Mouse (Mus musculus): ENCODE results near the gene Atrn. TPM values are rescaled to one million over a fixed set of nuclear protein-coding genes. Genes with fewer than 3 reads are reported as not detected.
A peak's percentile ranks its signal among the peaks of the same experiment; 100 is the strongest.

Gene Atrn
- 14.5 and 14.9 TPM in 2 replicates for polyA plus RNA-seq (2012; rRNA removed)

DNA sequence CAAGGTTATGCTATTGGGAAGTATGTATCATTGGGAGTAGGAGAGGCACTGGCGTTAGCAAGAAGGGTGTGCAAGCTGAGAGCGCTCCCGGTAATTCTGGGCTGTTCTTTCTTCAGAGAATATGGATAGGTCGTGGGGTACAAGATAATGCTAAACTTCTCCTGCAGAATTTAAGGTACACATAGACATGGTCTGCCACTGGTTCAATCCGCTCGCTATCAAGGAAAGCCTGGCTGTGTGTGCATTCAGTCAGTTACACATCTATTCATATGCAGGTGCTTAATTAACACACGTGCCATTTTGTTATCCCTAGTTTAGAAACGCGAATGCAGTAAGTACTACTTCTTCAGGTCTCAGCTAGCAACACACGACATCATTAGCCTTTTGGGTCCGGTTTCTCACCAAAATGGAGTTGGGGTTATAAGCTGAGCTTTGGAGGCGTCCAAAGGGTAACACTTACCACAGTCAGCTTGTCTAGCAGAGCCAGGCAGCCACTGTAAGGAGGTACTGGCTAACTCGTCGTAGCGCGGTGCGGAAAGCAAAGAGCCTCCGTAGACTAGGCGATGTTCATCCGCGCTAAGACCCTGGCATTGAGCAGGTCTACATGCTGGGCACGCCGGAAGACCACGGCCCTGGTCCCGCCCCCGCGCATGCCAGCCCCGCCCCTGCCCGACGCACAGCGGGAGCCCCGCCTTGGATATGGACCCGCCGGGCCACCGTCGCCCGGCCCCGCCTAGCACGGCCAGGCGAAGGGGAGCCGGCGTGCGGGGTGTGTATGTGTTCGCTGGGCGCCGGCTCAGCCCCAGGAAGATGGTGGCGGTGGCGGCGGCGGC, at the start of gene Atrn, which contains the start of gene 4930402H24Rik:
Gene Atrn (plus strand): TSS at position 745 of the 833 bp plus-strand sequence.
Gene 4930402H24Rik (minus strand): TSS at position 656 of the 833 bp plus-strand sequence.
- WGBS, result 2% methylated on average over 50 of the region's 50 CpGs
- DNase-seq, result peak; percentile 96

DNA sequence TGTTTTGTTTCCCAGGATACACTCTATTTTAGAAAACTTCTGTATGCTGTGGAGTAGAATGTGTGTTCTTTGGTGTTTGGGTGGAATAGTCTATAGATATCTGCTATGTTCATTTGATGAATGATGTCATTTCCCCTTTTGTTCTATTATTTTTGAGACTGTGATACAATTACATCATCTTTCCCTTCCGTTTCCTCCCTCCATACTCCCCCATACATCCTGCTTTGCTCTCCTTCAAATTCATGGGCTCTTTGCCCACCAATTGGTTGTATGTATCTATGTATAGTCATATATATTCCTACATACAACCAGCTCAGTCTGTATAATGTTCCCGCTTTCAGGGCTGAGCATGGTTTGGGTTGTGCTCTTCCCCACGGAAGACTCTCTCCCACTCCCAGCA, 44.2 kb upstream of the Atrn start:
- Histone ChIP-seq H3K4me1 (ENCODE audit: control insufficient read depth, insufficient read depth, low read length) (no peaks in the 10 kb centered on the region), H3K27me3 (replicated peaks; ENCODE audit: control insufficient read depth, insufficient read depth, low read length) (no peaks in the 10 kb centered on the region), H3K36me3 (ENCODE audit: control insufficient read depth, insufficient read depth, low read length) (no peaks in the 10 kb centered on the region), H3K27ac (ENCODE audit: insufficient read depth, low read depth, low read length) (no peak overlapping the region), H3K4me3 (ENCODE audit: insufficient read depth, low read depth, low read length) (no peak overlapping the region)
- WGBS, result 84% methylated on average over 3 of the region's 3 CpGs
- TF ChIP-seq POLR2A (IDR thresholded peaks at IDR 0.05; ENCODE audit: low read depth, low read length), result no peak
- DNase-seq, result no peak

More for the DNA sequence above, at the start of gene Atrn, which contains the start of gene 4930402H24Rik:
- H3K27ac ChIP-seq (ENCODE audit: insufficient read depth, low read depth, low read length), result peak within 1 kb of the TSS; percentile 43
- H3K36me3 ChIP-seq (ENCODE audit: control insufficient read depth, insufficient read depth, low read length), result no peaks in the 10 kb centered on the region; the same call in 1 of the 2 replicates
- H3K4me1 ChIP-seq (ENCODE audit: control insufficient read depth, insufficient read depth, low read length), result peaks cover 18% of the 10 kb centered on the region
- peak within 1 kb of the TSS; percentile 73 for H3K4me3 ChIP-seq (ENCODE audit: insufficient read depth, low read depth, low read length)
- no peaks in the 10 kb centered on the region for H3K27me3 ChIP-seq (replicated peaks; ENCODE audit: control insufficient read depth, insufficient read depth, low read length)
- TF ChIP-seq CTCF (conservative IDR thresholded peaks at IDR 0.05; ENCODE audit: insufficient read depth, insufficient read length, low read depth, low read length), result no peak

DNA sequence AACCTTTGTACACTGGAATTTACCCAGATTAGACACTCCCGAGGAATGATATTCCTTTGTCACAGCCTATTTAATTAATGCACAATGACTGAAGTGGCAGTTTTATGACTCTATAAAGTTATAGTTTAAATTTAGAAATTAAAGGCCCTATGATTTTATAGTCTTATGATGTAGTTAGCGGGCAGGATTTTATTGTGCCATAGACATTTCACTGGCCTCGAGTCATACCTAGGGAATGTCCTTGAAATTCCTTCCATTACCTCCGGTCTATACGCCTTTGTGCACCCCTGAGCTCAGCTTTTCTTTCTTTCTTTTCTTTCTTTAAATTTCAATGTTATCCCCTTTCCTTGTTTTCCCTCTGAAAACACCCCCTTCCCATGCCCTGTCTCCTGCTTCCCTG, 35.4 kb upstream of the Atrn start:
- H3K27me3 ChIP-seq (replicated peaks; ENCODE audit: control insufficient read depth, insufficient read depth, low read length), result no peaks in the 10 kb centered on the region
- no peak for DNase-seq
- no peaks in the 10 kb centered on the region for H3K36me3 ChIP-seq (ENCODE audit: control insufficient read depth, insufficient read depth, low read length)
- H3K4me3 ChIP-seq (ENCODE audit: insufficient read depth, low read depth, low read length), result no peak overlapping the region
- no peaks in the 10 kb centered on the region for H3K4me1 ChIP-seq (ENCODE audit: control insufficient read depth, insufficient read depth, low read length)
- 89% methylated on average over 5 of the region's 5 CpGs for WGBS
- H3K27ac ChIP-seq (ENCODE audit: insufficient read depth, low read depth, low read length), result no peak overlapping the region
- TF ChIP-seq POLR2A (IDR thresholded peaks at IDR 0.05; ENCODE audit: low read depth, low read length), result no peak
- no peak for TF ChIP-seq CTCF (conservative IDR thresholded peaks at IDR 0.05; ENCODE audit: insufficient read depth, insufficient read length, low read depth, low read length)

DNA sequence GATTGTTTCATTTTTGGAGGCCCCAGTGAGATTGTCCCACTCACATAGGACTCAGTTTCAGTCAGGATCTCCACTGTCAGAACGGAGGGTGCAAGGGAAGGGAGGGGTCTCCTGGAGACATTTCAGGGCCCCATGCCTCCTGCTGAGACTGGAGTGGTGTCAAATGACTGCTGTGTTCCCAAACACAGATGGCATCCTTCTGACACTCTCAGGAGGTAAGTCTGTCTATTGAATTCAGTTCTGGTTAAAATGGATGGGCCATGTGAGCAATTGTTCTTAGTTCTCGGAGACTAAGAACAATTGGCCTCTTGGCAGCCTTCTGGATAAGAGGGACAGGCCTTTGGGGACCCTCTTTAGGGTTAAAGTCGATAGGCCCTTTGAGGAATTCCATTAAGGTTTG, 28.9 kb upstream of the Atrn start:
- 74% methylated on average over 3 of the region's 3 CpGs for WGBS

DNA sequence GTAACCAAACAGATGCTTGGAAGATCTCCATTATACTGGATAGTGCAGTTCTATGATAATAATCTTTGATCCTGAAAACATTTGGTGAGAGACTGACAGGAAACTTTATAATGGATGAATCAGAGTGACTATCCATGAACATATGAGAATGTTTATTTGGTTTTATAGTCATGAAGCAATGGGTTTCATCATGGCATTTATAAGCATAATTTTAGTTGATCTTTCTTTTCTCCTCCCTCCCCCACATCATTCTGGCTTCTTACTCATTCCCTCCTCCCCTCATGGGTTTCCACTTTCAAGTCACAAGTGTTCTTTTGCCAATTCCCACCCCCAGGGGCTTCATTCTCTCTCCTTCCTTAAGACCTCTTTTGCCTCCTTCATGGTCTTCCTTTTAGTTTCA, 19.3 kb upstream of the Atrn start:
- H3K4me3 ChIP-seq (ENCODE audit: insufficient read depth, low read depth, low read length), result no peak overlapping the region
- TF ChIP-seq CTCF (conservative IDR thresholded peaks at IDR 0.05; ENCODE audit: insufficient read depth, insufficient read length, low read depth, low read length) (no peak), POLR2A (IDR thresholded peaks at IDR 0.05; ENCODE audit: low read depth, low read length) (no peak)
- no peaks in the 10 kb centered on the region for H3K27me3 ChIP-seq (replicated peaks; ENCODE audit: control insufficient read depth, insufficient read depth, low read length)
- H3K27ac ChIP-seq (ENCODE audit: insufficient read depth, low read depth, low read length), result peak overlapping the region; percentile 68; the same call in 1 of the 2 replicates
- H3K4me1 ChIP-seq (ENCODE audit: control insufficient read depth, insufficient read depth, low read length), result no peaks in the 10 kb centered on the region
- DNase-seq, result no peak
- H3K36me3 ChIP-seq (ENCODE audit: control insufficient read depth, insufficient read depth, low read length), result no peaks in the 10 kb centered on the region

More for the DNA sequence above, 28.9 kb upstream of the Atrn start:
- Histone ChIP-seq H3K4me1 (ENCODE audit: control insufficient read depth, insufficient read depth, low read length) (0 out of 2 replicates have a peak, but pooled peaks cover 3% of the 10 kb centered on the region), H3K36me3 (ENCODE audit: control insufficient read depth, insufficient read depth, low read length) (no peaks in the 10 kb centered on the region; the same call in 1 of the 2 replicates), H3K27ac (ENCODE audit: insufficient read depth, low read depth, low read length) (no peak overlapping the region), H3K4me3 (ENCODE audit: insufficient read depth, low read depth, low read length) (no peak overlapping the region), H3K27me3 (replicated peaks; ENCODE audit: control insufficient read depth, insufficient read depth, low read length) (no peaks in the 10 kb centered on the region)
- TF ChIP-seq CTCF (conservative IDR thresholded peaks at IDR 0.05; ENCODE audit: insufficient read depth, insufficient read length, low read depth, low read length), result no peak
- TF ChIP-seq POLR2A (IDR thresholded peaks at IDR 0.05; ENCODE audit: low read depth, low read length), result no peak
- DNase-seq, result no peak

DNA sequence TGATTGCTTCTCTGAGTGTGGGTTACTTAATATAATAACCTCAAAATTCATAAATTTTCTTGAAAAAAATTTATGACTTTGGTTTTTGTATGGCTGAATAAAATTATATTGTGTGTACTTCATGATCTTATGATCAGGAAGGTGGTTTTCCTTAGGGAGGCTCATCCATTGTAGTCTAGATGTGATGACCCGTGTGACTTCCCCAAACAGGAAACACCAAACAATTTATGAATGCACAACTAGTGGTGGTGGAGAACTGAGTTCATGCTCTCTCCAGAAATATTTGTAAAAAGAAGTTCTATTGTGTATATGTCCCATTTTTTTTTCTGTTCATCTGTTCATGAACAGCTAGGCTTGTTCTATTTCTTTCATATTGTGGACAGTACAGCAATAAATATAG, 18.8 kb upstream of the Atrn start:
- no peak overlapping the region for H3K27ac ChIP-seq (ENCODE audit: insufficient read depth, low read depth, low read length)
- no peaks in the 10 kb centered on the region for H3K36me3 ChIP-seq (ENCODE audit: control insufficient read depth, insufficient read depth, low read length)
- no peaks in the 10 kb centered on the region for H3K4me1 ChIP-seq (ENCODE audit: control insufficient read depth, insufficient read depth, low read length)
- TF ChIP-seq CTCF (conservative IDR thresholded peaks at IDR 0.05; ENCODE audit: insufficient read depth, insufficient read length, low read depth, low read length) (no peak), POLR2A (IDR thresholded peaks at IDR 0.05; ENCODE audit: low read depth, low read length) (no peak)
- no peak overlapping the region for H3K4me3 ChIP-seq (ENCODE audit: insufficient read depth, low read depth, low read length)
- peak; percentile 54 for DNase-seq
- H3K27me3 ChIP-seq (replicated peaks; ENCODE audit: control insufficient read depth, insufficient read depth, low read length), result no peaks in the 10 kb centered on the region
- 71% methylated on average over 1 of the region's 1 CpGs for WGBS

DNA sequence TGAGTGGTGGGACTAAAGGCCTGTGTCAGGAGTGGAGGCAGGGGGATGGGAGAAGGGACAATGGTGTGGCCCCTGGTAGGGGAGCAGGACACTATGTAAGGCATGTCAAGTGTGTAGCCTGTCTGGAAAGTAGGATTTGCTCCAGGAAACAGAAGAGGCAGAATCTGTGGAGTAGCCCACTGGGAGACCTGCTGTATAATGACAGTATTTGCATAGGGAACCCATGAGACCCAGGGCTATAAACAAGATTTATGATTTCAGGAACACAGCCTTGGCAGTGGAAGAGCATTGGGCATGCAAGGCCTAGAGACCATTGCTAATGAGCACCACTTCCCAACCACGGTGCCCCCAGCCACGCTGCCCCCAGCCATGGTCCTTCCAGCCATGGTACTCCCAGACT, 9.4 kb upstream of the Atrn start:
- TF ChIP-seq POLR2A (IDR thresholded peaks at IDR 0.05; ENCODE audit: low read depth, low read length), result no peak
- TF ChIP-seq CTCF (conservative IDR thresholded peaks at IDR 0.05; ENCODE audit: insufficient read depth, insufficient read length, low read depth, low read length), result no peak
- H3K4me1 ChIP-seq (ENCODE audit: control insufficient read depth, insufficient read depth, low read length), result peaks cover 21% of the 10 kb centered on the region; the same call in 1 of the 2 replicates
- no peaks in the 10 kb centered on the region for H3K27me3 ChIP-seq (replicated peaks; ENCODE audit: control insufficient read depth, insufficient read depth, low read length)
- H3K4me3 ChIP-seq (ENCODE audit: insufficient read depth, low read depth, low read length), result no peak overlapping the region
- no peak overlapping the region for H3K27ac ChIP-seq (ENCODE audit: insufficient read depth, low read depth, low read length)
- 46% methylated on average over 2 of the region's 2 CpGs for WGBS
- no peaks in the 10 kb centered on the region for H3K36me3 ChIP-seq (ENCODE audit: control insufficient read depth, insufficient read depth, low read length)
- DNase-seq, result no peak
